Mouse (Mus musculus): ENCODE results near the gene Tmem86a. TPM values are rescaled to one million over a fixed set of nuclear protein-coding genes. Genes with fewer than 3 reads are reported as not detected.

Gene Tmem86a
- total RNA-seq, 2 experiments from 2014 or later = 16.9 to 23.8 TPM

GRCm38 (mm10) chr7:47030517-47031193 is 19.7 kb upstream of the Tmem86a start:
- DNase-seq = no peak

- DNase-seq = no peak
These were observed 19.0 kb upstream of the Tmem86a start for GRCm38 (mm10) chr7:47031371-47031770.

- no peak for DNase-seq
These were observed 15.5 kb upstream of the Tmem86a start for GRCm38 (mm10) chr7:47034785-47035384.

GRCm38 (mm10) chr7:47035426-47035825 is 15.0 kb upstream of the Tmem86a start:
- DNase-seq = no peak

- no peak for DNase-seq
These were observed 8.7 kb upstream of the Tmem86a start for GRCm38 (mm10) chr7:47041706-47042105.

- DNase-seq = no peak
These were observed 8.3 kb upstream of the Tmem86a start for GRCm38 (mm10) chr7:47042121-47042520.

- DNase-seq = peak; percentile 39
These were observed 7.4 kb upstream of the Tmem86a start for GRCm38 (mm10) chr7:47042823-47043490.

- peak; percentile 67 for DNase-seq
These were observed 365 bp downstream of the Tmem86a start for GRCm38 (mm10) chr7:47050766-47051165.

GRCm38 (mm10) chr7:47051404-47052151 is 1.2 kb downstream of the Tmem86a start:
- peak; percentile 80 for DNase-seq

GRCm38 (mm10) chr7:47052276-47052675 is 1.9 kb downstream of the Tmem86a start:
- peak; percentile 82 for DNase-seq

GRCm38 (mm10) chr7:47053287-47053686 is 2.9 kb downstream of the Tmem86a start:
- DNase-seq = peak; percentile 41

GRCm38 (mm10) chr7:47054666-47055065 is 4.3 kb downstream of the Tmem86a start:
- DNase-seq = peak; percentile 83

- DNase-seq = no peak
These were observed 5.3 kb downstream of the Tmem86a start for GRCm38 (mm10) chr7:47055744-47056143.

- DNase-seq = no peak
These were observed 5.9 kb downstream of the Tmem86a start for GRCm38 (mm10) chr7:47056273-47056672.

GRCm38 (mm10) chr7:47059339-47059738 is 8.9 kb downstream of the Tmem86a start:
- DNase-seq = no peak

- no peak for DNase-seq
These were observed 11.2 kb downstream of the Tmem86a start for GRCm38 (mm10) chr7:47061560-47061959.

- DNase-seq = no peak
These were observed 16.5 kb downstream of the Tmem86a start for GRCm38 (mm10) chr7:47066942-47067341.

GRCm38 (mm10) chr7:47067879-47068278 is 17.5 kb downstream of the Tmem86a start:
- no peak for DNase-seq

GRCm38 (mm10) chr7:47072551-47072950 is 22.1 kb downstream of the Tmem86a start:
- DNase-seq = no peak

GRCm38 (mm10) chr7:47073536-47074521 is 23.4 kb downstream of the Tmem86a start:
- DNase-seq = no peak

GRCm38 (mm10) chr7:47076193-47076592 is 25.8 kb downstream of the Tmem86a start:
- DNase-seq = no peak

GRCm38 (mm10) chr7:47076729-47077128 is 26.3 kb downstream of the Tmem86a start:
- no peak for DNase-seq

All from heart, postnatal 4 days (tissue).